Mouse (Mus musculus): ENCODE measurements around the gene Racgap1. TPM values are rescaled to one million over a fixed set of nuclear protein-coding genes. Genes with fewer than 3 reads are reported as not detected.

Gene Racgap1
- total RNA-seq, 2 experiments from 2014 or later = 248 to 292 TPM

DNA sequence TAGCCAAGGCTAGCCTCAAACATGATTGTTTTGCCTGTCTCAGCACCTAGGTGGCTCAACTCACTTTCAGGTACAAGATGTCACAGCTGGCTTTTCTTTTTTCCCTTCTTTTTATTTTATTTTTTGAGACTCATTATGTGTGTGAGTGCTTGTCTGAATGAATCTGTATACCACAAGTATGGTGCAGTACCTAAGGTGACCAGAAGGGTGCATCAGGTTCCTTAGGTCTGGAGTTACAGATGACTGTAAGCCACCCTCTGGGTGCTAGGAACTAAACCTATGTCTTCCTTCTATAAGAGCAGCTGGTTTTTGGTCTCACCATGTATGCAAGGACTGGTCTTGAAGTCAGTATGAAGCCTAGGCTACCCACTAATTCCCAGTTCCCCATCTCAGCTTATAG is 19.8 kb downstream of the Racgap1 start:
- peak; percentile 72 for ATAC-seq (replicated peaks; ENCODE audit: low FRiP score, poor library complexity, severe bottlenecking)

DNA sequence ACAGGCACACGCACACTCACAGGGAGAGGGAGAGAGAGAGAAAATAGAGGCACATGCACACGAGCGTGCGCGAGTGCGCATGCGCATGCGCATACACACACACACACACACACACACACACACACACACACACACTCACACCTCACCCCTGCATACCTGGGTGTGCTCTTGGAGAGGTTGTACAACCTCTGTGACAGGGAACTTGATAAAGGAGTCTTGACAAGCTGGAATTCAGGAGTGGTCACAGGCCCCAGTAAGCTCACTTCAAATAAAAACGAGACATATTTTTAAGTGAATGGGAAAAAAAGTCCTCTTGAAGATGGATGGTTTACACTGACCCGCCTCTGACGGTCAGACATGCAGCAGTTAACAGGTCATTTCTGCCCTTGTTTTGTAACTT is 29.4 kb downstream of the Racgap1 start:
- ATAC-seq (replicated peaks; ENCODE audit: low FRiP score, poor library complexity, severe bottlenecking) = no peak

- ATAC-seq (replicated peaks; ENCODE audit: low FRiP score, poor library complexity, severe bottlenecking) = no peak
Observed at GRCm38 (mm10) chr15:99619821-99620220, 31.6 kb downstream of the Racgap1 start.

DNA sequence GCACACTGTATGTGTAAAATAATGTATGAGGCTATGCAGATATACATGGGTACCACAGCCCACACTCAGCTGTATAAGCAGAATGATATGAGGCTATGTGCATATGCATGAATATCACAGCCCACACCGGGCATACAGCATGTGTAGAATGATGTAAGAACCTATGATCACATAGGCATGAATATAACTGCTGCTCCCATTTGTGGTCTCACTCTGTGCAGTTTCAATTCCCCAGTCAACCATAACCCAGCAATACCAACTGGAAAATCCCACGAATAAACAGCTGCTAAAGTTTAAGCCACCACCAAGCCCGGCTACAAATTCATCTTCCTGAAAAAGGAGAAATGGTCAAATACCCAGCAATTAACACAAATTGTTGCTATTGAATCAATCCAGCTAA is 32.9 kb downstream of the Racgap1 start:
- ATAC-seq (replicated peaks; ENCODE audit: low FRiP score, poor library complexity, severe bottlenecking) = no peak

GRCm38 (mm10) chr15:99615246-99615645 is 36.2 kb downstream of the Racgap1 start:
- no peak for ATAC-seq (replicated peaks; ENCODE audit: low FRiP score, poor library complexity, severe bottlenecking)

DNA sequence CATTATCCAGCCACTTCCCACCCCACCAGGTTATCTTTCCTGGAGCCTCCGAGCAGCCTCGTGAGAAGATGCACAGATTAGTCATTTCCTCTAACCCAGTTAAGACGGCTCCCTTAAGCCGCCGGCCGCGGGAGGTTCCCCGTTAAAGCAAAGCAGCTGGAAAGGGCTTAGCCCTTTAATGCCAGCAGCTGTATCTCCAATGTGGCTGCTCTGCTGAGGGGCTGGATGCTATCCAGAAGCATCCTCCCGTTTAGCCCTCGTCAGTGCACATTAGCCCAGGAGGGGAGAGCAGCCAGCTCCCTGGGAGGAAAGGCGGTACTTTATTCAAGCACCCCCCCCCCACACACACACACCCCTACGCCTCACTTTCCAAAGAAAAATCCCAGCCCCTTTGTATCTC is 36.7 kb downstream of the Racgap1 start:
- no peak for ATAC-seq (replicated peaks; ENCODE audit: low FRiP score, poor library complexity, severe bottlenecking)

DNA sequence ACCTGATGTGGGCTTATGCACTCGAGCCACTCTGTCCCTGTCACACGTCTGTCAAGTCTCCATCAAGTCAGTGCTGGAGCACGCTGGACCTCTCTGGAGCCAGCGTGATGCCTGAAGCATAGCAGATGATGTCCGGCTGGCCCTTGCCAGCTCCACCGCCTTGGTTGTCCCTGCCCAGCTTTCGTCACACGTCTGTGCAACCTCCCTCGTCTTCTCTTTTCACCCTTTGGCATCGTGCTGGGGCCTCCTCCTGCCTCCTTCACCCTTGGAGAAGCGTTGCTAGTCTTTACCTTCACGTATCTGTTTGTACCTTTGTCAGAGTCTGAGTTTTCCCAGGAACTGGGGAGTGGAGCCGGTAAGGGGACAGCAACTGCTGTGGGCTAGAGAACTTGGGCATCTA is 37.2 kb downstream of the Racgap1 start:
- ATAC-seq (replicated peaks; ENCODE audit: low FRiP score, poor library complexity, severe bottlenecking) = no peak

- ATAC-seq (replicated peaks; ENCODE audit: low FRiP score, poor library complexity, severe bottlenecking) = no peak
Observed at GRCm38 (mm10) chr15:99611563-99611962, 39.9 kb downstream of the Racgap1 start.

GRCm38 (mm10) chr15:99608382-99609125 is 42.9 kb downstream of the Racgap1 start:
- no peak for ATAC-seq (replicated peaks; ENCODE audit: low FRiP score, poor library complexity, severe bottlenecking)

DNA sequence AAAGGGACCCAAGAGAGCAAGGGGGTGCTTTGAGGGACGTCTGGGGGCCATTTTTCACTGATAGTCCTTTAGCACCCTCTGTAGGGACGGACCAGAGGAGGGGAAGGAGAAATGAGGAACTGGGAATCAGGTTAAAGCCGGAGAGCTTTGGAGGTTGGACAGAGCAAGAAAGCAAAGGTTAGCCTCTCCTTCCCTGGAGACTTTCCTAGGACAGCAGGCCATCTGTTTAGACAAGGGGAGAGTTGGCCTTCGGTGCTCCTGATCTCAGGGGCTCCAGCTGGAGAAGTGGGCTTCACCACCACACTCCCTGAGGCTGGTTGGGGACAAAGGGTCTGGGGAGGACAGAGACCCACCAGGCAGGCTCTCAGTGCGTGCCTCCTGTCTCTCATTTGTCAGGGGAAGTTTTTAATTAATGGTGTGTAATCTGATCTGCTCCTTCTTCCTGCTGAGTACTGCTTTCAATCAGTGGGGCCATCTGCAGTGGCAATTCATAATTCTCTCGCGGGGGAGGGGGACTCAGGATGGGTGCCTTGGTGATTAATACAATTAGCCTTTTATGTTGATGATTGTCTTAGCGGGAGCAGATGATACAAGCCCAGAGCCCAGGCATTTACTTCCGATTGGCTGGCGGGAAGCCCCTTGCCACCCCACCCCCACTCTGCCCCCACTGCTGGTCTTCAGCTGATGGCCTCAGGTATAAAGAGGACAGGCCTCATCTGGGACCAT is 43.9 kb downstream of the Racgap1 start:
- ATAC-seq (replicated peaks; ENCODE audit: low FRiP score, poor library complexity, severe bottlenecking) = no peak

- ATAC-seq (replicated peaks; ENCODE audit: low FRiP score, poor library complexity, severe bottlenecking) = peak; percentile 84
Observed at GRCm38 (mm10) chr15:99606515-99606914, 44.9 kb downstream of the Racgap1 start.

- ATAC-seq (replicated peaks; ENCODE audit: low FRiP score, poor library complexity, severe bottlenecking) = no peak
Observed at GRCm38 (mm10) chr15:99605595-99605994, 45.9 kb downstream of the Racgap1 start.

DNA sequence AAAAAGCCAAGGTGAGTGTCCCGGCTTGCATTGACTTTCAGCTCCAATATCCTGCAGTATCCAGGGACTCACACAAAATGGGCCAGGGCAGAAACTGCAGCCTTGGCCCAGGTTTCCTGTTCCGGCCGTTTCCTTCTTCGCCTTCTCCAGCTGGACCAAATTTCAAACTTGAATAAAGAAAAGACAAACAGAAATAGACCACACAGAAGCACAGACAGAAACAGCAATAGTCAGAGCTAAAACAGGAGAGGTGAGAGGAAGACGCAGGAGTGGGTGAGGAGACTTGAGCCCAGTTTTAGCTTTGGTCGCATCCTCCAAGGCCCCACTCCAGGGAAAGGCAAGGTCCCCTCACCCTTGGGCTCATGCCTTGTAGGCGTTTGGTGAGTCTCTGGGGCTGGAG is 48.2 kb downstream of the Racgap1 start:
- no peak for ATAC-seq (replicated peaks; ENCODE audit: low FRiP score, poor library complexity, severe bottlenecking)

GRCm38 (mm10) chr15:99602206-99602820 is 49.1 kb downstream of the Racgap1 start:
- ATAC-seq (replicated peaks; ENCODE audit: low FRiP score, poor library complexity, severe bottlenecking) = no peak

- no peak for ATAC-seq (replicated peaks; ENCODE audit: low FRiP score, poor library complexity, severe bottlenecking)
Observed at GRCm38 (mm10) chr15:99601823-99602120, 49.7 kb downstream of the Racgap1 start.

GRCm38 (mm10) chr15:99600986-99601822 is 50.3 kb downstream of the Racgap1 start, which contains the start of gene Aqp6:
TSS of gene Aqp6 (plus strand) at chr15:99601400.
- no peak for ATAC-seq (replicated peaks; ENCODE audit: low FRiP score, poor library complexity, severe bottlenecking)

GRCm38 (mm10) chr15:99599245-99600070 is 52.0 kb downstream of the Racgap1 start:
- ATAC-seq (replicated peaks; ENCODE audit: low FRiP score, poor library complexity, severe bottlenecking) = no peak

DNA sequence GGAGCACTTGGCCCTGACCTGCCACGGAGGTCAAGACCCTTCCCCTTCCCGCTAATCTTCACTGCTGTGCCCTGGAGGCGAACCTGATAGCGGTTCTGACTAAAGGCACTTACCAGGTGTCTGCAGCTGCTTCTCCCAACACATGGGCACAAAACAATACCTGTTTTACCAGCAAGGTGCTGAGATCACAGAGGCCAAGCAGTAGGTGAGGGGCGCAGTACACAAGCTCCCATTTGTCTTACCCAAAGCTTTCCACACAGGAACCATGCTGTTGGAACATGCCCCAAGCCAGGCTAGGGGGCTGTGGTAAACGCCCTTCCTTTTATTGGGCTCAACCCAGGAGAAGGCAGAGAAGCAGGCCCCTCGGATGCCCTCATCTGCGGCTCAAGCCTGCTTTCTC is 53.9 kb downstream of the Racgap1 start:
- ATAC-seq (replicated peaks; ENCODE audit: low FRiP score, poor library complexity, severe bottlenecking) = no peak

DNA sequence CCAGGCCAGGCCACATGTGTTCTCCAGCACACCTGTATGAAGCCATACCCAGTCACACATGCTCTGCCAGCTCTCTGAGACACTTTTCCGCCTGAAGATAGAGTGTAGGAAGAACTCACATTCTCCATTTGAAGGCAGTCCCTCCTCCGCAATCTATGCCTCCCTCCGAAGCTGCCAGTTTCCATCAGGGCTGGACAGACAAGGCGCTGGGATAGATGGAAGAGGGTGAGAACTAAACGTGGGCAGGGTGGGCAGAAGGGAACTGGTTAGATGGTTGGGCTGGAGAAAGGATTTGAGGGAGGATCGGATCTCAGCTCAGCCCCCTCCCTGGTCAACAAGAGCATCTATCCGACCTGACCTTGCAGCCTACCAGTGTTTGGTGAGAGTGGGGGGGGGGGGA is 54.6 kb downstream of the Racgap1 start:
- ATAC-seq (replicated peaks; ENCODE audit: low FRiP score, poor library complexity, severe bottlenecking) = no peak

All from erythroid progenitor cell, adult 5-6 weeks (primary cell).